Mouse (Mus musculus): ENCODE results near the gene Myh11. TPM values are rescaled to one million over a fixed set of nuclear protein-coding genes. Genes with fewer than 3 reads are reported as not detected.

Gene Myh11
- polyA plus RNA-seq (2012; rRNA removed), result 148 and 184 TPM in 2 replicates

GRCm38 (mm10) chr16:14291223-14291622 lies at the start of gene Myh11:
Gene Myh11 (minus strand): TSS chr16:14291372.

GRCm38 (mm10) chr16:14316884-14317876 lies 26.0 kb upstream of the Myh11 start, which contains the start of gene Fopnl:
Gene Fopnl (minus strand): TSS chr16:14317405.

GRCm38 (mm10) chr16:14162988-14163416 lies 128.2 kb downstream of the Myh11 start, which contains the start of the genes Nde1 and Marf1:
Gene Nde1 (plus strand): TSS chr16:14163275.
Gene Marf1 (minus strand): TSS chr16:14163351.

Other genes with a start within 250 kb of the Myh11 start
- gene Nde1, start 128.1 kb downstream of the Myh11 start, polyA plus RNA-seq (2012; rRNA removed), result 28.6 and 31.5 TPM in 2 replicates
- 9.0 and 9.2 TPM in 2 replicates for gene Marf1, start 128.0 kb downstream of the Myh11 start, polyA plus RNA-seq (2012; rRNA removed)
- 30.4 and 34.0 TPM in 2 replicates for gene Fopnl, start 26.0 kb upstream of the Myh11 start, polyA plus RNA-seq (2012; rRNA removed)
- gene Abcc1, start 70.2 kb upstream of the Myh11 start, polyA plus RNA-seq (2012; rRNA removed), result 33.9 and 45.3 TPM in 2 replicates

All from colon, adult 2 months (tissue).